Mouse (Mus musculus) CH12.LX (cell line): ENCODE results near the gene Midn.

Experiments used
- CTCF ChIP-seq, 2 experiments: IDR thresholded peaks in 1 of 2; conservative IDR thresholded peaks in 1 of 2; 2 replicates each; pipeline ENCODE4 v1.5.1; 2011 to 2012; ENCODE audit warnings: low read depth in 2 of 2, low read length in 2 of 2, improper control_type of control experiment in 1 of 2, inconsistent platforms in 1 of 2, mild to moderate bottlenecking in 1 of 2, moderate library complexity in 1 of 2
- MAFK ChIP-seq: IDR thresholded peaks from 2 replicates; pipeline ENCODE4 v1.6.1; 2011; ENCODE audit warnings: low read length, improper control_type of control experiment; ENCODE audit not compliant: insufficient replicate concordance
- MYC ChIP-seq: IDR thresholded peaks from 2 replicates; pipeline ENCODE4 v1.6.1; 2011; ENCODE audit warnings: low read depth, mild to moderate bottlenecking, improper control_type of control experiment, low read length
- POLR2A ChIP-seq: IDR thresholded peaks from 2 replicates; pipeline ENCODE4 v1.6.1; 2011; ENCODE audit warnings: low read depth, mild to moderate bottlenecking, improper control_type of control experiment, low read length
- UBTF ChIP-seq: IDR thresholded peaks from 2 replicates; pipeline ENCODE4 v1.6.1; 2012; ENCODE audit warnings: low read depth, mild to moderate bottlenecking, inconsistent platforms, low read length, improper control_type of control experiment, moderate library complexity
- ZNF384 ChIP-seq: IDR thresholded peaks from 2 replicates; pipeline ENCODE4 v1.6.1; 2012; ENCODE audit warnings: low read depth, low read length, improper control_type of control experiment, inconsistent platforms

DNA sequence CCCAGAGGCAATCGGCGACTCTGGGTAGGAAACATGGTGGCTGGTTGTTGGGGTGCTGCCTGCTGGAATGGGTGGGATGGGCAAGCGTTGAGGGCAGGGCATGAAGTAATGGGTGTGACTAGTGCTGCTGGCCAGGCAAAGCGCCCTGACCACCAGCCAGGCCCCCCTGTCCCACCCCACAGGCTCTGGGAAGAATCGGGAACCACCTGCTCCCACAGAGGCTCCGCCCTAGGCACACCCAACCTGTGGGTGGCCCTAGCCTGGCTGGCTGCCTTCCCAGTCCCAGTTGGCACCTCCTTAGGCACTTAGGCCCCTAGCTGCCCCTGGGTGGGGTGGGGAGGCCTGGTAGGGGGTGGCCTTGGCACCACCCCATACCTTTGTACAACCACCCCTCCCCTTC is 2.2 kb upstream of the Midn start:
- TF ChIP-seq CTCF (conservative IDR thresholded peaks at IDR 0.05 in 1 of 2, IDR thresholded peaks at IDR 0.05 in 1 of 2; ENCODE audit: low read depth in 2 of 2, low read length in 2 of 2), result no peak
- TF ChIP-seq POLR2A, result no peak
- TF ChIP-seq UBTF, result no peak
- no peak for TF ChIP-seq MAFK
- no peak for TF ChIP-seq MYC
- no peak for TF ChIP-seq ZNF384
